Comparison of ENCODE assay signal across 34 mouse cellular contexts in genomic region chr17:30911732-30912088, GRCm38 (mm10). TPM values are rescaled to one million over a fixed set of nuclear protein-coding genes. Genes with fewer than 3 reads are reported as not detected.
DNase-seq lines count a peak whose midpoint lies in the region; ATAC-seq and TF ChIP-seq lines count a peak whose summit lies in the region.
"Had no signal": no experiment of that assay in that cellular context is flagged by ENCODE, and none has a peak within 500 bp of the region (broad histone marks: within the 10 kb centered on the region; RNA-seq: fewer than 3 reads in every experiment).

No protein-coding gene starts in this region.

- peaks cover 9% of the 10 kb centered on the region for H3K4me1 ChIP-seq in intestine, embryonic 15.5 days (replicated peaks)
- H3K4me1 ChIP-seq in intestine, postnatal 0 days (replicated peaks; ENCODE audit: control insufficient read depth, insufficient read depth, low read length): peaks cover 4% of the 10 kb centered on the region; the same call in 1 of the 2 replicates
- H3K4me1 ChIP-seq in hindbrain, embryonic 13.5 days (replicated peaks): peaks cover 18% of the 10 kb centered on the region
- peaks cover 6% of the 10 kb centered on the region for H3K4me1 ChIP-seq in hindbrain, embryonic 16.5 days (ENCODE audit: control insufficient read depth, insufficient read depth, low read depth, low read length)
- H3K4me1 ChIP-seq in neural tube, embryonic 13.5 days (replicated peaks): peaks cover 27% of the 10 kb centered on the region
- H3K4me1 ChIP-seq: embryonic facial prominence, embryonic 13.5 days had no signal

- H3K27ac ChIP-seq in intestine, embryonic 15.5 days: no peak overlapping the region
- H3K27ac ChIP-seq in intestine, postnatal 0 days (ENCODE audit: low read depth, low read length): no peak overlapping the region
- no peak overlapping the region for H3K27ac ChIP-seq in hindbrain, embryonic 13.5 days
- no peak overlapping the region for H3K27ac ChIP-seq in hindbrain, embryonic 16.5 days (ENCODE audit: low read depth, low read length)
- H3K27ac ChIP-seq in neural tube, embryonic 13.5 days (replicated peaks): 0 out of 2 replicates have a peak overlapping the region, but pooled peaks have one; percentile 38
- H3K27ac ChIP-seq: embryonic facial prominence, embryonic 13.5 days; forebrain, embryonic 15.5 days; heart, adult 2 months; heart, embryonic 13.5 days had no signal

- TF ChIP-seq CTCF in intestine, postnatal 0 days (IDR thresholded peaks at IDR 0.05; ENCODE audit: low read depth): no peak

- no peak overlapping the region for H3K9ac ChIP-seq in intestine, embryonic 15.5 days
- no peak overlapping the region for H3K9ac ChIP-seq in intestine, postnatal 0 days (ENCODE audit: low read depth, low read length)
- no peak overlapping the region for H3K9ac ChIP-seq in hindbrain, embryonic 13.5 days
- H3K9ac ChIP-seq in hindbrain, embryonic 16.5 days (ENCODE audit: low read depth, low read length): no peak overlapping the region
- no peak overlapping the region for H3K9ac ChIP-seq in neural tube, embryonic 13.5 days
- H3K9ac ChIP-seq: embryonic facial prominence, embryonic 13.5 days; forebrain, embryonic 15.5 days; heart, embryonic 13.5 days had no signal

- H3K36me3 ChIP-seq in intestine, embryonic 15.5 days: no peaks in the 10 kb centered on the region
- no peaks in the 10 kb centered on the region for H3K36me3 ChIP-seq in intestine, postnatal 0 days (ENCODE audit: control insufficient read depth, insufficient read depth)
- H3K36me3 ChIP-seq in hindbrain, embryonic 13.5 days: no peaks in the 10 kb centered on the region
- H3K36me3 ChIP-seq in hindbrain, embryonic 16.5 days (ENCODE audit: control insufficient read depth, insufficient read depth, low read length): no peaks in the 10 kb centered on the region
- H3K36me3 ChIP-seq in neural tube, embryonic 13.5 days: no peaks in the 10 kb centered on the region
- H3K36me3 ChIP-seq: embryonic facial prominence, embryonic 13.5 days; forebrain, embryonic 15.5 days; heart, embryonic 13.5 days had no signal

- no peaks in the 10 kb centered on the region for H3K9me3 ChIP-seq in intestine, embryonic 15.5 days
- no peaks in the 10 kb centered on the region for H3K9me3 ChIP-seq in intestine, postnatal 0 days (ENCODE audit: control insufficient read depth)
- no peaks in the 10 kb centered on the region for H3K9me3 ChIP-seq in hindbrain, embryonic 13.5 days
- H3K9me3 ChIP-seq in hindbrain, embryonic 16.5 days (ENCODE audit: control insufficient read depth, low read length): no peaks in the 10 kb centered on the region
- no peaks in the 10 kb centered on the region for H3K9me3 ChIP-seq in neural tube, embryonic 13.5 days
- H3K9me3 ChIP-seq: embryonic facial prominence, embryonic 13.5 days; forebrain, embryonic 15.5 days; heart, embryonic 13.5 days had no signal

- H3K4me2 ChIP-seq in intestine, embryonic 15.5 days (replicated peaks): no peak overlapping the region
- H3K4me2 ChIP-seq in intestine, postnatal 0 days (replicated peaks; ENCODE audit: low read depth): no peak overlapping the region
- 0 out of 2 replicates have a peak overlapping the region, but pooled peaks have one; percentile 23 for H3K4me2 ChIP-seq in hindbrain, embryonic 13.5 days
- no peak overlapping the region; the same call in 1 of the 2 replicates for H3K4me2 ChIP-seq in hindbrain, embryonic 16.5 days (ENCODE audit: low read length)
- peak overlapping the region; percentile 38 for H3K4me2 ChIP-seq in neural tube, embryonic 13.5 days
- H3K4me2 ChIP-seq: embryonic facial prominence, embryonic 13.5 days; forebrain, embryonic 15.5 days; heart, embryonic 13.5 days had no signal

- H3K4me3 ChIP-seq in intestine, embryonic 15.5 days (replicated peaks): no peak overlapping the region
- H3K4me3 ChIP-seq in intestine, postnatal 0 days (ENCODE audit: low read depth, low read length): no peak overlapping the region
- no peak overlapping the region for H3K4me3 ChIP-seq in hindbrain, embryonic 13.5 days
- H3K4me3 ChIP-seq in hindbrain, embryonic 16.5 days (ENCODE audit: low read length): no peak overlapping the region
- H3K4me3 ChIP-seq in neural tube, embryonic 13.5 days: no peak overlapping the region
- H3K4me3 ChIP-seq: embryonic facial prominence, embryonic 13.5 days; erythroblast, embryonic 14.5 days; forebrain, embryonic 15.5 days; heart, adult 2 months; heart, embryonic 13.5 days; myocyte had no signal

- DNase-seq in gastrocnemius, adult 8-10 months (ENCODE audit: low spot score in 2 of 2): no peak
- no peak for DNase-seq in thymus, postnatal 0 days (ENCODE audit: low spot score)
- DNase-seq: adrenal gland, adult 2 months; cerebellum, adult 18-20 months; embryo, embryonic 11 days; gastrocnemius, postnatal 25 days; heart, adult 2 months; kidney, adult 8-10 months; kidney, postnatal 25 days; layer of hippocampus, postnatal 36 days; lung, postnatal 4 days; retina, postnatal 1 day; thymus, adult 18-20 months; thymus, postnatal 4 days had no signal

- peak; percentile 4; the same call in 1 of the 2 replicates for ATAC-seq in intestine, embryonic 15.5 days
- no peak for ATAC-seq in intestine, postnatal 0 days
- peak; percentile 54 for ATAC-seq in hindbrain, embryonic 13.5 days (ENCODE audit: low FRiP score)
- peak; percentile 27; the same call in 1 of the 2 replicates for ATAC-seq in hindbrain, embryonic 16.5 days
- peak; percentile 42; the same call in 1 of the 2 replicates for ATAC-seq in neural tube, embryonic 13.5 days (ENCODE audit: low read depth)
- ATAC-seq: forebrain, embryonic 15.5 days; inflammation-experienced regulatory T-cells, adult 6 months; midbrain, embryonic 16.5 days had no signal

- 15% methylated on average over 8 of the region's 8 CpGs for WGBS in intestine, embryonic 15.5 days
- 17% methylated on average over 8 of the region's 8 CpGs for WGBS in intestine, postnatal 0 days
- WGBS in hindbrain, embryonic 13.5 days: 33% methylated on average over 8 of the region's 8 CpGs
- 40% methylated on average over 8 of the region's 8 CpGs for WGBS in hindbrain, embryonic 16.5 days
- 8% methylated on average over 8 of the region's 8 CpGs for WGBS in neural tube, embryonic 13.5 days

- peaks cover 5% of the 10 kb centered on the region; the same call in 1 of the 2 replicates for H3K27me3 ChIP-seq in intestine, embryonic 15.5 days (replicated peaks)
- H3K27me3 ChIP-seq in intestine, postnatal 0 days (replicated peaks; ENCODE audit: control insufficient read depth, insufficient read depth, low read length): peaks cover 12% of the 10 kb centered on the region; the same call in 1 of the 2 replicates
- peaks cover 2% of the 10 kb centered on the region; the same call in 1 of the 2 replicates for H3K27me3 ChIP-seq in hindbrain, embryonic 13.5 days
- H3K27me3 ChIP-seq in hindbrain, embryonic 16.5 days (replicated peaks; ENCODE audit: control insufficient read depth, insufficient read depth, low read length): no peaks in the 10 kb centered on the region
- peaks cover 25% of the 10 kb centered on the region for H3K27me3 ChIP-seq in neural tube, embryonic 13.5 days
- H3K27me3 ChIP-seq: embryonic facial prominence, embryonic 13.5 days; forebrain, embryonic 15.5 days had no signal

RNA-seq across cellular contexts. Expression of gene Glp1r, which starts 10.1 kb away (rescaled TPM):
- 0.32 and 0.44 TPM in 2 replicates for polyA plus RNA-seq in intestine, embryonic 15.5 days (2015; fragmentation: Nextera tagmentation; extraction: Ambion mirVana)
- polyA plus RNA-seq in intestine, postnatal 0 days (2015; fragmentation: Nextera tagmentation; extraction: Ambion mirVana): 0.63 and 0.88 TPM in 2 replicates
- 0.13 and 0.22 TPM in 2 replicates for polyA plus RNA-seq in hindbrain, embryonic 13.5 days (2015; fragmentation: Nextera tagmentation; extraction: Ambion mirVana)
- 0.89 and 1.0 TPM in 2 replicates for polyA plus RNA-seq in hindbrain, embryonic 16.5 days (2015; fragmentation: Nextera tagmentation; extraction: Ambion mirVana)
- polyA plus RNA-seq in neural tube, embryonic 13.5 days (2015; fragmentation: Nextera tagmentation; extraction: Ambion mirVana): 0.43 and 0.53 TPM in 2 replicates
- not detected for total RNA-seq in gastrocnemius, adult 8-10 months (2022)
- 0.04 and 0.06 TPM in 2 replicates for polyA plus RNA-seq in thymus, postnatal 0 days (2015; fragmentation: Nextera tagmentation; extraction: Ambion mirVana)
- total RNA-seq: gastrocnemius, postnatal 25 days; megakaryocyte-erythroid progenitor cell, adult 5-6 weeks had no signal
- polyA plus RNA-seq: erythroblast, embryonic 14.5 days; liver, embryonic 16.5 days had no signal

RNA-seq across cellular contexts. Expression of gene Umodl1, which starts 42.7 kb away (rescaled TPM):
- polyA plus RNA-seq in intestine, embryonic 15.5 days (2015; fragmentation: Nextera tagmentation; extraction: Ambion mirVana): 0.06 TPM in 1 of 2 replicates, not detected in the other
- polyA plus RNA-seq in intestine, postnatal 0 days (2015; fragmentation: Nextera tagmentation; extraction: Ambion mirVana): 0.04 TPM in 1 of 2 replicates, not detected in the other
- 0.04 TPM in 1 of 2 replicates, not detected in the other for polyA plus RNA-seq in hindbrain, embryonic 13.5 days (2015; fragmentation: Nextera tagmentation; extraction: Ambion mirVana)
- polyA plus RNA-seq in hindbrain, embryonic 16.5 days (2015; fragmentation: Nextera tagmentation; extraction: Ambion mirVana): 0.03 and 0.32 TPM in 2 replicates
- 0.48 TPM in 1 of 2 replicates, not detected in the other for polyA plus RNA-seq in neural tube, embryonic 13.5 days (2015; fragmentation: Nextera tagmentation; extraction: Ambion mirVana)
- not detected for total RNA-seq in gastrocnemius, adult 8-10 months (2022)
- polyA plus RNA-seq in thymus, postnatal 0 days (2015; fragmentation: Nextera tagmentation; extraction: Ambion mirVana): 4.9 and 7.2 TPM in 2 replicates
- total RNA-seq: gastrocnemius, postnatal 25 days; heart, adult 2 months; heart, postnatal 25 days; liver, adult 2 months; megakaryocyte-erythroid progenitor cell, adult 5-6 weeks; MEL had no signal
- polyA plus RNA-seq: C2C12; forebrain, embryonic 15.5 days; heart, adult 2 months; inflammation-experienced regulatory T-cells, adult 6 months; liver, adult 2 months; myocyte; spleen, adult 2 months; stomach, embryonic 14.5 days had no signal

Comparison
In these comparisons a context has a peak if more than half of its experiments do, and no peak if none do; other contexts are left out.
1. H3K4me2 ChIP-seq: peak in hindbrain, embryonic 13.5 days (single experiment) and neural tube, embryonic 13.5 days (single experiment); none in intestine, embryonic 15.5 days (single experiment), intestine, postnatal 0 days (single experiment) and hindbrain, embryonic 16.5 days (single experiment).